Mouse (Mus musculus) bone marrow, adult 2 months (tissue): ENCODE data around the gene H2al1g. TPM values are rescaled to one million over a fixed set of nuclear protein-coding genes. Genes with fewer than 3 reads are reported as not detected.
"Not testable (repeated sequence)": the region's sequence is repeated elsewhere in the genome, so short reads cannot be mapped to it uniquely, and the experiment has no call there.

Source experiments
- H3K27ac ChIP-seq: fragments of 200-500 bp; 2 replicates; pipeline ENCODE4 v1.5.1; 2012; ENCODE audit warnings: low read depth, mild to moderate bottlenecking, control low read depth, inconsistent platforms, low read length; ENCODE audit not compliant: control insufficient read depth, poor library complexity, insufficient read depth
- H3K4me1 ChIP-seq: fragments of 200-500 bp; 2 replicates; pipeline ENCODE4 v1.6.1; 2011; ENCODE audit warnings: low read length; ENCODE audit not compliant: control insufficient read depth, insufficient read depth
- H3K4me3 ChIP-seq: fragments of 200-500 bp; replicated peaks from 2 replicates; pipeline ENCODE3; 2011; ENCODE audit warnings: mild to moderate bottlenecking, low read depth, low read length, control low read depth; ENCODE audit not compliant: control insufficient read depth
- CTCF ChIP-seq: fragments of 200-500 bp; IDR thresholded peaks from 2 replicates; pipeline ENCODE4 v1.5.1; 2011; ENCODE audit warnings: low read length, control low read depth; ENCODE audit not compliant: control insufficient read depth, insufficient read depth
- POLR2A ChIP-seq: fragments of 200-500 bp; IDR thresholded peaks from 2 replicates; pipeline ENCODE4 v1.6.1; 2011; ENCODE audit warnings: low read depth, mild to moderate bottlenecking, control low read depth, low read length, borderline replicate concordance; ENCODE audit not compliant: control insufficient read depth
- WGBS: fragments of 180-500 bp; shearing (Covaris S2); methylation state at CpG from one replicate; pipeline ENCODE4 v1.1.7; 2018; 5-methylcytosine and 5-hydroxymethylcytosine counted together
- polyA plus RNA-seq: library from polyadenylated mRNA; stranded (reverse); fragments of >200 nt; gene quantifications from 2 replicates; pipeline ENCODE4 v1.2.4, GENCODE M21; 2011; ENCODE audit warnings: low replicate concordance; ENCODE audit not compliant: missing spikeins, insufficient read depth, insufficient read length

Gene H2al1g
- not detected in 2 replicates for polyA plus RNA-seq

- no CpG with 5 or more reads among the region's 3 CpGs for WGBS
- H3K27ac ChIP-seq, H3K4me1 ChIP-seq, H3K4me3 ChIP-seq: not testable (repeated sequence)
These were observed at the start of gene H2al1g for GRCm38 (mm10) chrX:11317956-11318355. Gene H2al1g, plus strand, starts transcription at chrX:11318256.

GRCm38 (mm10) chrX:11269074-11269473, 49.0 kb upstream of the H2al1g start:
- TF ChIP-seq CTCF (no peak), POLR2A (no peak)
- WGBS: 80% methylated on average over 3 of the region's 3 CpGs

DNA sequence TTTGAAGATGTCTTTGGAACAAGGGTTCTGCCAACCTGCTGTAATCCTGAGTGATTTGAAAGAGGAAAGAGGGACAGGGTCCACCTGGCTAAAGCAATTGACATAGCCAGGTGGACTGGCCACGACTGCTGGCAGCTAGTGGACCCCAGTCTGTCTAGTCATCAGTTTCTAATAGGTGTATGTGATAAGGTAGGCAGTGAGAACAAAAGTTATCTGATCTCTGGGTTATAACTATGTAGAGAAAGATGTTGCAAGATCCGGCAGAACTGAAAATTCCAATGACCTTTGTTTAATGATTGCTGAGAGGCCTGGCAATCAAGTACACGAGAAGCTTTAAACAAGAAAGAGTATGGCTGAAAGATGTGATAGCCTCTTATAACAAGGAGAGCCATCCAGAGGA, 44.9 kb upstream of the H2al1g start:
- Histone ChIP-seq H3K4me3 (no peak overlapping the region), H3K4me1 (no peaks in the 10 kb centered on the region; the same call in 1 of the 2 replicates), H3K27ac (no peak overlapping the region)
- TF ChIP-seq CTCF (no peak), POLR2A (no peak)
- 72% methylated on average over 3 of the region's 3 CpGs for WGBS

More at GRCm38 (mm10) chrX:11269074-11269473, 49.0 kb upstream of the H2al1g start:
- Histone ChIP-seq H3K27ac (no peak overlapping the region), H3K4me1 (no peaks in the 10 kb centered on the region; the same call in 1 of the 2 replicates), H3K4me3 (no peak overlapping the region)

GRCm38 (mm10) chrX:11277083-11277482, 41.0 kb upstream of the H2al1g start:
- TF ChIP-seq CTCF (no peak), POLR2A (no peak)
- 73% methylated on average over 6 of the region's 6 CpGs for WGBS
- H3K4me1 ChIP-seq: no peaks in the 10 kb centered on the region
- no peak overlapping the region for H3K4me3 ChIP-seq
- H3K27ac ChIP-seq: no peak overlapping the region

GRCm38 (mm10) chrX:11280741-11281140, 37.3 kb upstream of the H2al1g start:
- Histone ChIP-seq H3K4me3 (no peak overlapping the region), H3K27ac (no peak overlapping the region), H3K4me1 (no peaks in the 10 kb centered on the region)
- no peak for TF ChIP-seq CTCF
- TF ChIP-seq POLR2A: no peak
- 37% methylated on average over 2 of the region's 2 CpGs for WGBS

DNA sequence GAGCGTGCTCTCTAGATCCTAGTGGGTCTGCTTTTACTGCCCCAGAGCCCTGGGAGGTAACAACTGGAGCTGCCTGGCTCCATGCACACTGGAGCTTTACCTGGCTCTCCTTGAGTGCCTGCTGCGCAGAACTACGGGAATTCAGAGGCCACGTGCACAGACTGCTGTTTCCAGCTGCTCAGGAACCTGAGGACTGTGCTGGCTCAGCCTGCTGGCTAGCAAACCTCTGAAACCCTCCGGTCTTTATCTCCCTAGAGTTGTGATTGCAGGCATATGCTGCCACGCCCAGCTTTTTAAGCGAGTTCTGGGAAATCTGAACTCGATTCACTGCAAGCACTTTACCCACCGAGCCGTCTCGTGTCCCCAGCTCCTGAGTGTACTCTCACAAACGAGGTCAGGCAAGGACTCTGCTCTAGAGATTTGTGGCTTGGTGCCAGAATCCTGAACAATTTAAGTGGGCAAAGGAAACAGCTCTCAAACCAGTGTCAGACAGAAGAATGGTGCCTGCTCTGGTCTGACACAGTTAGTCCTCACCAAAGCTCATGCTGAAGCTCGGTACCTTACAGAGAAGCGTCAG, 29.7 kb upstream of the H2al1g start:
- 70% methylated on average over 14 of the region's 14 CpGs for WGBS
- no peaks in the 10 kb centered on the region for H3K4me1 ChIP-seq
- no peak overlapping the region for H3K27ac ChIP-seq
- TF ChIP-seq CTCF: no peak
- no peak for TF ChIP-seq POLR2A
- no peak overlapping the region for H3K4me3 ChIP-seq

GRCm38 (mm10) chrX:11289244-11289643, 28.8 kb upstream of the H2al1g start:
- WGBS: 52% methylated on average over 4 of the region's 4 CpGs
- TF ChIP-seq CTCF (no peak), POLR2A (no peak)
- Histone ChIP-seq H3K27ac (no peak overlapping the region), H3K4me1 (no peaks in the 10 kb centered on the region), H3K4me3 (no peak overlapping the region)

DNA sequence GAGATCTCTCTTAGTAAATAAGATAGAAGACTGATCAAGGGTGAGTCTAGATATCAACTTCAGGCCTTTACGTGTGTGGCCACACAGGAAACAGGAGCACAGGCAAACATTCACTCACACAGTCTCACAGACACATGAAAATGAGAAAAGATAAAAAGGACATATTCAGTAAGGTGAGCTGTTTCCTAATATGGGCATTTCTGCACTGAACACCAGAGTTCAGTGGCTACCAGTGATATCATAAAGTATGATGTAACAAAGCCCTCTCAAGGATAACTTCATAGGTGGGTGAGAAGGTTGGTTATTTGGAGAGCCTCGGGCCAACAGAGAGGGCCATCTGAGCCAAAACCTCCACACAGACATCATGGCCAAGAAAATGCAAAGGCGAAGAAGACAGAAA, 19.1 kb upstream of the H2al1g start, which contains the start of gene H2al1a:
H2al1a (plus strand) TSS at position 301 of the 400 bp plus-strand sequence.
- not testable (repeated sequence) for H3K4me3 ChIP-seq, H3K27ac ChIP-seq, H3K4me1 ChIP-seq
- WGBS: no CpG with 5 or more reads among the region's 3 CpGs

- not testable (repeated sequence) for H3K4me3 ChIP-seq, H3K27ac ChIP-seq, H3K4me1 ChIP-seq
- 88% methylated on average over 1 of the region's 3 CpGs for WGBS
These were observed 15.9 kb upstream of the H2al1g start, which contains the start of gene H2al1b for GRCm38 (mm10) chrX:11302132-11302531. Gene H2al1b, plus strand, starts transcription at chrX:11302432.

GRCm38 (mm10) chrX:11305355-11305754, 12.7 kb upstream of the H2al1g start, which contains the start of gene H2al1c:
Gene H2al1c, plus strand, starts transcription at chrX:11305655.
- not testable (repeated sequence) for H3K27ac ChIP-seq, H3K4me1 ChIP-seq, H3K4me3 ChIP-seq
- WGBS: 85% methylated on average over 2 of the region's 6 CpGs

DNA sequence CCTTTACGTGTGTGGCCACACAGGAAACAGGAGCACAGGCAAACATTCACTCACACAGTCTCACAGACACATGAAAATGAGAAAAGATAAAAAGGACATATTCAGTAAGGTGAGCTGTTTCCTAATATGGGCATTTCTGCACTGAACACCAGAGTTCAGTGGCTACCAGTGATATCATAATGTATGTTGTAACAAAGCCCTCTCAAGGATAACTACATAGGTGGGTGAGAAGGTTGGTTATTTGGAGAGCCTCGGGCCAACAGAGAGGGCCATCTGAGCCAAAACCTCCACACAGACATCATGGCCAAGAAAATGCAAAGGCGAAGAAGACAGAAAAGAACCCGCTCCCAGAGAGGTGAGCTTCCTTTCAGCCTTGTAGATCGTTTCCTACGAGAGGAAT, 9.5 kb upstream of the H2al1g start, which contains the start of gene H2al1d:
H2al1d (plus strand) TSS at position 301 of the 400 bp plus-strand sequence.
- no CpG with 5 or more reads among the region's 6 CpGs for WGBS
- not testable (repeated sequence) for H3K27ac ChIP-seq, H3K4me1 ChIP-seq, H3K4me3 ChIP-seq

GRCm38 (mm10) chrX:11311634-11312033, 6.4 kb upstream of the H2al1g start, which contains the start of gene H2al1e:
Gene H2al1e, plus strand, starts transcription at chrX:11311934.
- WGBS: no CpG with 5 or more reads among the region's 3 CpGs

More at GRCm38 (mm10) chrX:11311634-11312033, 6.4 kb upstream of the H2al1g start, which contains the start of gene H2al1e:
- H3K27ac ChIP-seq, H3K4me1 ChIP-seq, H3K4me3 ChIP-seq: not testable (repeated sequence)
